Mouse (Mus musculus) right cerebral cortex, adult 18-20 months (tissue): ENCODE data around the gene Mgmt.

Source experiments
- DNase-seq: peaks from one replicate; pipeline ENCODE4 v3.0.0; 2022; ENCODE audit warnings: mixed read lengths

The Mgmt gene

GRCm38 (mm10) chr7:137066997-137067396, 172.6 kb downstream of the Mgmt start:
- no peak for DNase-seq

- DNase-seq = no peak
These were observed 173.3 kb downstream of the Mgmt start for GRCm38 (mm10) chr7:137067758-137068157.

GRCm38 (mm10) chr7:137068796-137069195, 174.4 kb downstream of the Mgmt start:
- no peak for DNase-seq

- no peak for DNase-seq
These were observed 175.4 kb downstream of the Mgmt start for GRCm38 (mm10) chr7:137069768-137070167.

- DNase-seq = no peak
These were observed 176.9 kb downstream of the Mgmt start for GRCm38 (mm10) chr7:137071346-137071745.

GRCm38 (mm10) chr7:137073878-137074277, 179.5 kb downstream of the Mgmt start:
- no peak for DNase-seq

GRCm38 (mm10) chr7:137074324-137074723, 179.9 kb downstream of the Mgmt start:
- DNase-seq = no peak

DNA sequence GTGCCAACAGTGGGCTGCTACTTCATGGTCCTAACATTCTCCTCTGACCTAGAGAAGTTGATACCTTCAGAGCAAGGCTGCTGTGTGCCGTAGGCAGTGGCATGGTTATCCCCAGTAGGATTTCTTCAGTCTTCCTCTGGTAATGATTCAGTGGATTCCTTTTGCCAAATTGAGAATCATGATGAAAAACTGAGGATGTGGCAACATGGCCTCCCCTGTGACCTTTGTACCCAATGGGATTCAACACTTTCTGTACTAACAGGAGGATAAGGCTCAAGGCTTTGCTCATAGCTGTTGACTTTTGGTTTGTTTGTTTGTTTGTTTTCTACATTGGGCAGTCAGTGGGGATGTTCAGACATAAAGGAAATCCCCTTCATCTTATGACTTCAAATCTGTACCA, 180.9 kb downstream of the Mgmt start:
- DNase-seq = no peak

DNA sequence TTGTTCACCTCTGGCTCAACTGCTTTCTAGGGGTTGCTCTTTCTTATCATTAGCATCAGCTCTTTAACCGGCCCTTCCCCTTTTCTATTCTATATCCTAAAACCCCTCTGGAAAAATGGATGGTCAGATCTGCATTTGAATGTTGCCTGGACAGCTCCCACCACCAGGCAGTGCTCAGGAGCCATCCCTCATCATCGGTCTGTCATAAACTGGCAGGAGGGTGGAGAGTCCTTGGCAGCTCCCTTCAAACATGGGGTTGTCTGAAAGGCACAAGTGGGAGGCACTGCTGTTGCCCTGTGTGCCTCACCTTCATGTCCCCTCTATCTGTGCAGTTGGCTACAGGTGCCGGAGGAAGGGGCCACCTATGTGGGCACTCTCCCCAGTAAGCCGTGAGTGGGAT, 185.8 kb downstream of the Mgmt start:
- no peak for DNase-seq

DNA sequence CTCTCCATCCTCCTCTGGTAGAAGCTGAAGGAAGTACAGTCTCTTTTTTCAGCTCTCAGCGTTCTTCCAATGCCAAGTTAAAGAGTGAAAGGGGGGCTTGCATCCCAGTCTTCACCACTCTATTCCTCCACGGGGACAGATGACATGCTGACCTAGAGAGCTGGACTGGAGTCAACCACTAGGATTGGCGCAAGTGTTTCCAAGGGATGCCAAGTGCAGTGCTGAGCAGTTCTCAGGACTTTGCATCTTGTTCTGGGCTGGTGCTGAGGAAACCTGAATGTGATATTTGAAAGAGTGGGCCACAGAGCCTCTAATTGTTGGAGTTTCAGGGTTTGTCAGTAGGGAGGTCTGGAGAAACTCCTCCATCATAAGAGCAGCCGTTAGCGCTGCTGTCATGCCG, 187.8 kb downstream of the Mgmt start:
- no peak for DNase-seq

GRCm38 (mm10) chr7:137084651-137085050, 190.2 kb downstream of the Mgmt start:
- DNase-seq = no peak

DNA sequence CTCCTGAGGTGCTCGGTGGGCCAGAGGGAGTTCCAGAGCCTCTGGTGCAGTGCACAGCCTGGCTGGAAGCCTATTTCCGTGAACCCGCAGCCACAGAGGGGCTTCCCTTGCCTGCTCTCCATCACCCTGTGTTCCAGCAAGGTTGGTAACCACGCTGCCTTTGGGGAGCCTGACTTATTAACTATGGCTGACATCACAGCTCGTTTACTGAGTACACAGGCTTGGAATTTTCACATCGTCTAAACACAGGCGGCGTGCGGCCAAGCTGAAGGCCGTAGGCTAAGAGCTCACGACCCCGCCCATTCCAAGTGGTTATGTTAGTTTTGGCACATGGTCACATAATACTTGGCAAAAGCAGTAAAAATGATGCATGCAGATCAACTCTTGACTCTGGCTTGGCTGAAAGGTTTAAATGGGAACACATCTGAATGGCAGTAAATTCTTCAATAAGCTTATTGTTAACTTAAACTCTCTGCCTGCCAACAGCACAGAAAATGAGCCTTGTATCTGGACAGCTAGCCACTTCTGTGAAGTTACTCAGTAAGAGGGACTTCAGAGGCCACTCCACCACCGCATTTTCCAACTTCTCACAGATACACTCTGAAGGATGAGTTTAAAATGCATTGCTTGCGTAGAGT, 191.7 kb downstream of the Mgmt start:
- no peak for DNase-seq

GRCm38 (mm10) chr7:137087136-137087535, 192.7 kb downstream of the Mgmt start:
- DNase-seq = no peak

DNA sequence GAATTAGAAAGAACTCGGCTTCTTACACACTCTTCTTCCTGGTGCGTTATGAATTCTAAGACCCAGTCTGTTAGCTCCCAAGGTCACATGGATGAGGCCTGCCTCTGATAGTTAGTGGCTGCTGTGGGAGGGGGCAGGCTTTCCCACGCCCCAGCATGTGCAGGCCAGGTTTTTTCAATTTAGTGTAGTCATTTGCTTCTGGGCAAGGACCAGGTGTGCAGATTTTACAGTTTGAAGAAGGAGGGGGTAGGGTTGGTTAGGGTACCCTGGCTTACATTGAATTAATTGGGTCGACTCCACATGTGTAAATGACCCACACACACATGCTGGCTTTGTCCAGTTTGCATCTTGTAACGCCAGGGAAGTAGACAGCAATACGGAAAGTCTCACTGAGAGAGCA, 193.7 kb downstream of the Mgmt start:
- no peak for DNase-seq

GRCm38 (mm10) chr7:137094551-137094950, 200.1 kb downstream of the Mgmt start:
- no peak for DNase-seq

DNA sequence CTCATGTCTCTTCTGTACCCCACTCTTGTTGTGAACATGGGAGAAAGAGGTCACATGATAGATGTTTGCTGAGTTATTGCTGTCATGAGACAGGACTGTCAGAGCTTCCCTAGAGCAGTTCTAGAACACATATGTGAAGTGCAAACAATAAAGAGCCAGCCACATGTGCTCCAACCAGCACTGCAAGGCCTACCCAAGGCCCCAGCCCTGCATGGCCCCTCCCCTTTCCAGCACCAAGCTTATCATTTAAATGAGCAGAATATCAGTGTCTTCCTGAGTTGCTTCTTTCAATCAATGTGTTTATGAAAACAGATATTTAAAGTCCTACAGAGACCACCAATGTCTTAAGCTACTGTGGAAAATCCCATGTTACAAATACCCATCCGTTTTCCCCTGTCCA, 201.3 kb downstream of the Mgmt start:
- no peak for DNase-seq

DNA sequence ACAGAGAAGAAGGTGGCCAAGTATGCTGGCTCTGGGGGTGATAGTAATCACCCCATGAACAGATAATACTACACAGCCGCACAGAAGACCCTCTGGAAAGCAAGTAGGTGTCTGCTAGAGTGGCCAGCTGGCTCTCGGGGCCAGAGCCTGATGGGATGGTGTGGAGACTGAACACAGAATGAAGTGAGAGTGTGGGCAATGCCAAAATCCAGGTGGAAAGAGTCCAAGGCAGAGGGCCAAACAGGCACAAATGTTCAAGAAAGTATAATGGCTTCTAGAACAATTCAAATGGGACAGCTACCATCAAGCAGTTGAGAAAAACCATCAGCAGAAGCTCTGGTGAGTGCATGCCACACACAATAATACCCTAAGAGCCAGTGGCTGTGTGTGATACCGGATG, 205.4 kb downstream of the Mgmt start:
- no peak for DNase-seq

DNA sequence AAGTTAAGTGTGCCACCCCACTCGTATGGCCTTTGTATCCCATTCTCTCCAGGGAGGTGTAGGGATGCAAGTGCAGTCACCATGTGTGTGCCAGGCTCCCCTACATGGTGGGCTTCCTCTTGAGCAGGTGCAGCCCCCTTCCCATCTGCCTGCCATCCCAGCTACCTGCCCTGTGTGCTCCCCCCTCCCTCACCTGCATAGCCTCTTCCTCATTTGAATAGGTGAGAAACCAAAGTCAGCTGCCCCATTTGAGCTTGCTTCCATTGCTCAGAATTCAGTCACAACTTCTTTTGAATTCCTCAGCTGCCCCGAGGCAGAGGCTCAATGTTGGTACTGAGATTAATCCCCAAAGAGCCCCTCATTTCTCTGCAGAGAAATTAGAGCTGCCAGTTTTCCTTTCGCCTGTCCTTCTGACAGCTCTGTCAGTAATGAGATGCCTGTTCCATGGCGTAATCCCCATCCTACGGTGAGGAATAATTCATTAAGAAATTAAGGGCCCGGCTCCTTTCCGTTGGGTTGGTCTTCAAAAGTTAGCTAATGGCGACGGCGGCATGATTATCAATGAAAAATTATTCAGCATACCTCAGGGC, 208.3 kb downstream of the Mgmt start:
- DNase-seq = no peak

DNA sequence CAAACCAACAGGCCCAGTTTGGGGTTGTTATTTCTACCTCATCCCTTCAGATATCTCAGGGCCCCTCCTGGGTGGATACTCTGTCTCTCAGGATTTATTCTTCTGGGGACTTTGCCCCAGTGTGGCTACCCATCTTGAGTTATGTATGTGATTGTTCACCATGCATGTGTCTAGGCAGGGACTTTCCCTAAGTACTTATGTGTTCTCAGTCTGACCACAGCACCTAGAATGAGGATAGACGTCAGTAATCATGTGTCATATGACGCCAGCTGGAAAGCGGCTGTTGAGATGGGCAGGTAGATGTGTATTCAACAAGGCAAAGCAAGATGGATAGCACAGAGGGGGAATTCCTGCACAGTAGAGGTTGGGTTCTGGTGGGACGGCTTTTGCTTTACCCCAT, 217.7 kb downstream of the Mgmt start:
- DNase-seq = no peak

DNA sequence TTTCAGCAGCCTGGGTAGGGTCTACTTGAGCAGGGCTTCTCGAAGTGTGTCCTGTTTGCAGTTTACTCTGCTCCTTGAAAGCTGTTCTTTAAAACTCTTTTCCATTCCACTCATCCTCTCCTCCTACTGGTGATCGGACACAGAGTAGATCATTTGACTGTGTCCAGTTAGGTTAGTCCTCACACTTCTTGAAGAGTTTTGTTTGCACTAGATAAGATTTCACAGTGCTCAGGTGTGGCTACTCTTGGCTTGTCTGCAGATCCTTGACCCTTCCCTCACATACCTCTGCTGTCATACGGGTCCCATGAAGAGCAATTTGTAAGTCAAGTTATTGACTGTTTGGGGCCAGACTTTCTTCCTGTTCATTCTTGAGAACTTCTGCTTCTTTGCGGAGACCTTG, 221.8 kb downstream of the Mgmt start:
- DNase-seq = no peak

- DNase-seq = no peak
These were observed 226.9 kb downstream of the Mgmt start for GRCm38 (mm10) chr7:137121243-137121858.

- peak; percentile 25 for DNase-seq
These were observed 234.3 kb downstream of the Mgmt start for GRCm38 (mm10) chr7:137128726-137129125.

GRCm38 (mm10) chr7:137130211-137130610, 235.8 kb downstream of the Mgmt start:
- no peak for DNase-seq

DNA sequence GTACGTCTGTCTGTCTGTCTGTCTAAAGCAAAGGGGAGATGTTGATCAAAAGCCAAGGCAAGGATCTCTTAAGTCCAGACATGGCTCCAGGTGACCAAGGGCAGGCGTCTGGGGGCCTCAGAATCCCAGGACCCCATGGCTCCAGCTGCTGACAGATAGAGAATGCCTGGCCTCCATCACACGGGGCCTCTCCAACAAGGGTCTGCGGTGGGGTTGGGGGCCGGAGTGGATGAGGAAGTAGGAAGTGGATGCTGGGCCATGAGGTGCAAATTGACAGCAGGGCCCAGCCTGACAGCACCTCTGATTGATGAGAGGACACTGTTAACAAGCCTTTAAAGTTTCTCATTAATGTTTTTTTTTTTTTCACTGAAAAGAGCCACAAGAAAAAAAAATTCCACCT, 237.5 kb downstream of the Mgmt start:
- no peak for DNase-seq

- DNase-seq = no peak
These were observed 243.7 kb downstream of the Mgmt start for GRCm38 (mm10) chr7:137138101-137138500.
